Mouse (Mus musculus): Measurements from ENCODE around the gene Urod.

Urod gene

DNA sequence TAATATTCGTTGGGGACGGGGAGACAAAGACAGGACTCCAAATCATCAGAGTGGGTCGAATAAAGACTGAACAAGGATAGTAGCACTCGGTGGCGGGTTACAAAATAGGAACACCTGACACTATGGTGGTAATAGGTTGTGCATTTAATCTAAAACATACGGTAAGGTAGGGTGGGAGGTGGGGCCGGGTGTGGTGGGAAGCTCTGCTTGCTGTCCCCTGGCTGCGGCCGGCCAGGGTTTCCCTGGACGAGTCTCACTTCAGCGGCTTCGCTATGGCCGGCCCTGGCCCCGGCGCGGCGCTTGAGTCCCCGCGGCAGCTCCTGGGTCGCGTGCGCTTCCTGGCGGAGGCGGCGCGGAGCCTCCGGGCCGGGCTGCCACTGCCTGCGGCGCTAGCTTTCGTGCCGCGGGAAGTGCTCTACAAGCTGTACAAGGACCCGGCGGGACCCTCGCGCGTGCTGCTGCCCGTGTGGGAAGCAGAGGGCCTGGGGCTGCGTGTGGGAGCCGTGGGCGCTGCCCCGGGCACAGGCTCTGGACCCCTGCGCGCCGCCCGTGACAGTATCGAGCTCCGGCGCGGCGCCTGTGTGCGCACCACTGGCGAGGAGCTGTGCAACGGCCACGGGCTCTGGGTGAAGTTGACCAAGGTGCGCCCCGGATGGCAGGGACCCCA, 1.1 kb upstream of the Urod start, which contains the start of gene Hectd3:
Gene Hectd3 (plus strand): TSS at position 187 of the 667 bp plus-strand sequence.
- peak; percentile 66 for DNase-seq (ENCODE audit: low spot score)

DNA sequence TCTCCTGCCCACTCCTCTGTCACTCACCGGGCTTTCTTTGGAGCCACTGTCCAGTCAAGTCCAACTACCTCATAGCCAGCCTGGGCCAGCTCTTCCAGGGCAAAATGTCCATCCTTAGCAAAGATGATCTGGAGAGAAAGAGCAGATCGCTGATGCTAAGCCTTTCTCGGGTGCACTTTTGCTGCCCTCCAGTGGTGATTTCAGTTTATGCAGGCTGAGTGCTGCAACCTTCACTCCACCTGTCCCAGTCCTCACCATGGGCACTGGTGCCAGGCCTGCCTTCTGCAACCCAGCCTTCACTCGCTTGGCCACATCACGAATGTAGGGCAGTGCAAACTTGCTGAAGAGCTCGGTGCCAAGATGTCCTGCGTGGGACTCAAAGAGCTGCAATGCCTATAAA, 2.8 kb downstream of the Urod start:
- peak; percentile 81 for DNase-seq (ENCODE audit: low spot score)

DNA sequence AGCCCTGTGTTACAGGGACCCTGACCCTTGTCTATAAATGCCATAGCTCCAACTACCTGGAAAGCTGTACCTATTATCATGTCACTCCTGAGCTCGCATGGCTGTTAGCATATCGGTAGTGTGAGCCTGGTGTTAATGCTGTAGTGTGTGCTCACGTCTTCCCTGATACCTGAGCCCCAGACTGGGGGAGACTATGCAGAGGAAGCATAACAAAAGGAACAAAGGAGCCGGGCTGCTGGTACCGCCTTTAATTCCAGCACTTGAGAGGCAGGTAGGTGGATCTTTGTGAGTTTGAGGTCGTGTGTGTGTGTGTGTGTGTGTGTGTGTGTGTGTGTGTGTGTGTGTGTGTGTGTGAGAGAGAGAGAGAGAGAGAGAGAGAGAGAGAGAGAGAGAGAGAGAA, 4.5 kb downstream of the Urod start:
- DNase-seq (ENCODE audit: low spot score): no peak

DNA sequence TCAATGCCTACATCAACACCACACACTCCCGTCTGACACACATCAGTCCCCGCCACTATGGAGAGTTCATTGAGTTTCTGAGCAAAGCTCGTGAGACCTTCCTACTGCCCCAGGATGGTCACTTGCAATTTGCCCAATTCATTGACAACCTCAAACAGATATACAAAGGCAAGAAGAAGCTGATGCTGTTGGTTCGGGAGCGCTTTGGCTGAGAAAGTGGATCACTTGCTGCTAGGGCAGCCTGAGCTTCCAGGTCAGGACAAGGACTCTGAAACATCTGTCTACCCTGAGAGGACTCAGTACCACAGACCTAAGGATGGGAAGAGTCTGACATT, 7.1 kb downstream of the Urod start:
- no peak for DNase-seq (ENCODE audit: low spot score)

DNA sequence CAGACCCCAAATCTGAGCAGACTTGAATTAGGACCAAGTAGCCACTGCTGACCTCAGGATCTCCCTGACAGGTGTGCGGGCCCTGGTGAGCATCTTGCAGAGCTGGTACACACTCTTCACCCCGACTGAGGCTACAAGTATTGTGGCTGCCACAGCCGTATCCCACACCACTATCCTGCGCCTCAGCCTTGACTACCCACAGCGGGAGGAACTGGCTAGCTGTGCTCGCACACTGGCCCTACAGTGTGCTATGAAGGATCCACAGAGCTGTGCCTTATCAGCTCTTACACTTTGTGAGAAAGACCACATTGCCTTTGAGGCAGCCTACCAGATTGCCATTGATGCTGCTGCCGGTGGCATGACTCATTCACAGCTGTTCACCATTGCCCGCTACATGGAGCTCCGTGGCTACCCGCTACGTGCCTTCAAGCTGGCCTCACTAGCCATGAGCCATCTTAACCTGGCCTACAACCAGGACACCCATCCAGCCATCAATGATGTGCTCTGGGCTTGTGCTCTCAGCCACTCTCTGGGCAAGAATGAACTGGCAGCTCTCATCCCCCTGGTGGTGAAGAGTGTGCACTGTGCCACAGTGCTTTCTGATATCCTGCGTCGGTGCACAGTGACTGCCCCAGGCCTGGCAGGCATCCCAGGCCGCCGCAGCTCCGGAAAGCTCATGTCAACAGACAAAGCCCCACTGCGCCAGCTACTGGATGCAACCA, 7.7 kb downstream of the Urod start:
- DNase-seq (ENCODE audit: low spot score): peak; percentile 79

DNA sequence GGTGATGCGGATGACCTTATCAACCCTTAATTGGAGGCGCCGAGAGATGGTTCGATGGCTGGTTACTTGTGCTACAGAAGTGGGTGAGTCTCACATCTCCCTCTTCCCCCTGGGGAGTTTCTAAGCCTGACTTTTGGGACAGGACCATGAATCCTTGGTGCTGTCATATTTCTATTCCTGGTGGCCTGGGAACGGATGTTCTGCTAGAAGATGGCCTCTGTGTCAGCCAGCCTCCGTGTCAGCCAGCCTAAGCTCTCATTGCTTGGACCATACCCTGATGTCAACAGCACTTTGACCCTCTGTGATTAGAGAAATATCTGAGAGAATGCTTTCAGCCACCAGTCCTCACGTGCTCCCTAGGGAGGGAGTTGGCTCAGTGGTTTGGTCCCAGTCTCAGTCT, 8.5 kb downstream of the Urod start:
- no peak for DNase-seq (ENCODE audit: low spot score)

DNA sequence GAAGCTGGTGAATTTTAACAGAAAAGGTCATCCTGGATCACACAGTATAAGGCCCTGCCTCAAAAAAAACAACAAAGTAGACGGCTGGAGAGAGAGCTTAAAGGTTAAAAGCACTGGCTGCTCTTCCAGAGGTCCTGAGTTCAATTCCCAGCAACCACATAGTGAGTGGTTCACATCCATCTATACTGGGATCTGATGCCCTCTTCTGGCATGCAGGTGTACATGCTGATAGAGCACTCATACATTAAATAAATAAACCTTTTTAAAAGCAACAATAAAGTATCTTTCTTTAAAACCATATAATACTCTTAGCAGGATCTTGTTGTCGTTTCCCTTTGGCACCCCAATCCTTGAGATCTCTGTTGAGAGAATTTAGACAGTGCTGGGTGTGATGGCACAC, 17.7 kb downstream of the Urod start:
- no peak for DNase-seq (ENCODE audit: low spot score)

DNA sequence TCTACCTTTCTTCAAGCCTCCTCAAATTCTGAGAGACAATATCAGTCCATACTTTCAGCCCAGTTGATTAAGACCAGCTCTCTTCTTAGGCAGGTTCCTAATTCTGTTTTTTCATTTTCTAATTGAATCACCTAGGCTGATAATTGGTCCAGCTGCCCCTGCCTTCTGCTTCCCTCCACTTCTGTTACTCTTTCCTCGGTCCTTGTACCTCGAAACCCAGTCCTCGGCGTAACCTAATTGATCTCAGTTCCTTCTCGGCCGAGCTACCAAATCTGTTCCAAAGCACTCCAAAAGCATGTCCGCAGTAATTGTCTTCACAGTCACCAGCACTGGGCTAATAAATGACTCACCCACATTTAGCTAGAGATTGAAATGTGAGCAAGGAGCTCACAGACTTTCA, 39.3 kb downstream of the Urod start:
- DNase-seq (ENCODE audit: low spot score): no peak

DNA sequence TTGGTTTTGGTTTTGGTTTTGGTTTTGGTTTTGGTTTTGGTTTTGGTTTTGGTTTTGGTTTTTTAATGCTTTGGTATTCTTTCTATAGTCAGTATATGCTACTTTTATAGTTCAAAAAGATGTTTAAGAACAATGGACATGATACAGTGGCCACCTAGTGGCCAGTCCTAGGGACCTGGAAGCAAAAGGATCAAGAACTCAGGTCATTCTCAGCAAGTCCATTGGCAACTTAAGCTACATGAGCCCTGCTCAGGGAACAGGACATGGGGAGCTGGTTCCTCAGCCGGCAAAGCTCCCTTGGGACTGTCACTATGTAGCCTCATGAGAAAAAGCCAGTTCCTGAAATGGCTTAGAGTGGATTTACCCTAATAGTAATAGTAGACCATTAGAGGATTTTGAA, 42.6 kb downstream of the Urod start:
- DNase-seq (ENCODE audit: low spot score): no peak

DNA sequence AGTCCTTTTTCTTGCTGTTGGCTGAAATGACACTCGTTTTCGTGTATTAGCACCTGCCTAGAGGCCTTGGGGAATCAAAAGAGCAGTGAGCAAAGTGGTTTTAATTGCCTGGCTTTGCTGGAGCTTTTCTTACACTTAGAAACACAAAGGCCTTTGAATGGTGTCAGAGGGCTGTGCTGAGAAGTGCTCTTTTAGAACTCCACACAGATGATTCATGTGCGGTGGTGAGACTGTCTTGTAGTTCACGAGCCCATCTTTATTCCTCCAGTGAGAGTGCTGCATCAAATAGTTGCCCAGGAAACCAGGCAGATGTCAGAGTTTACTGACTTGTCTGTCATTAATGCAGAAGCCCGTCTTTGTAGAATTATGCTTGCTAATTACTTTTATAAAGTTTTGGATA, 50.2 kb downstream of the Urod start:
- no peak for DNase-seq (ENCODE audit: low spot score)

DNA sequence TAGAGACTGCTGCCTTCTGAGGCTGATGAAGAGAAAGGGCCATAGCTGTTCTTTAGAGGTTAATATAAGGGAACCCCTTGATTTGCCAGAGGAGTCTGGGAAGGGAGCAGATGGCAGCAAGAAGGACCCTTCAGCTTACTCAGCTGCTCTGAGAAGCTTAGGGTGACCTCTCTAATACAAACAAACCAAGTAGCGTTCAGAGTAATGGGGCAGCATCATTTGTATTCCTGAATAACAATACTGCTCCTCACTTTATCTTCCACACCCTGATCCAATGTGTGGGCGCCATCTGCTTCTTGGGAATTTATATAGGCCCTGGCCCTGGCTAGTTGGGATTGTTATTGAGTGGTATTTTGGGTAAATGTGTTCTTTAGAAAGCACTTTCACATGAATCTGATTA, 51.5 kb downstream of the Urod start:
- DNase-seq (ENCODE audit: low spot score): no peak

Data from lung, postnatal 25 days (tissue).